Mouse (Mus musculus) small intestine, adult 2 months (tissue): ENCODE data around the gene Sprr2d.

Source experiments
- CTCF ChIP-seq: fragments of 200-500 bp; IDR thresholded peaks from 2 replicates; pipeline ENCODE4 v1.5.1; 2012; ENCODE audit warnings: low read depth, mild to moderate bottlenecking, control low read depth, inconsistent platforms, low read length, moderate library complexity, mixed read lengths; ENCODE audit not compliant: insufficient replicate concordance, insufficient read length; ENCODE audit errors: extremely low read depth
- POLR2A ChIP-seq: fragments of 200-500 bp; IDR thresholded peaks from 2 replicates; pipeline ENCODE4 v1.6.1; 2012; ENCODE audit warnings: low read depth, mild to moderate bottlenecking, control low read depth, inconsistent platforms, low read length, moderate library complexity

DNA sequence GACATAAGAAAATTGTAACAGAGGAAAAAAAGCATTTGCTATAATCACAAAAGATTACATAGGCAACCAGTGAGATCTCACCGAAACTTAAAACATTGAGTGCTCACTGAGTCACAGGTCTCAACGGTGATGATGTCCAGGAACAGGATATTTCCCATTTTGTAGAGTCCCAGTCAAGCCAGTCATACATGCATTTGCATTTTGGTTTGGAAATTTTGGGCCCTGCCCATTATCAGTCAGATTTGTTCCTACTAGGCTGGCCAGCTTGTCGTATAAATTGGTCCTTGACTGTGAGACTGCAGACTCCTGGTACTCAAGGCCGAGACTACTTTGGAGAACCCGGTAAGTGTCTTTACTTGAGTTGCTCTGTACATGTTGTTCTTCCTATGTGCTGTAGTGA, at the start of gene Sprr2d:
- no peak for TF ChIP-seq CTCF
- no peak for TF ChIP-seq POLR2A
